Mouse (Mus musculus) myocyte (in vitro differentiated cells): ENCODE results near the gene Cdc42se2. TPM values are rescaled to one million over a fixed set of nuclear protein-coding genes. Genes with fewer than 3 reads are reported as not detected.

ENCODE experiments used
- H3K27me3 ChIP-seq: one replicate; pipeline ENCODE4 v1.6.1; 2011; ENCODE audit not compliant: control insufficient read depth, insufficient read depth, insufficient read length
- H3K36me3 ChIP-seq: one replicate; pipeline ENCODE4 v1.6.1; 2011; ENCODE audit not compliant: control insufficient read depth, insufficient read depth
- H3K4me2 ChIP-seq: one replicate; pipeline ENCODE4 v1.6.1; 2011; ENCODE audit warnings: low read depth, control low read depth
- H3K4me3 ChIP-seq: one replicate; pipeline ENCODE4 v1.5.1; 2011; ENCODE audit warnings: mild to moderate bottlenecking, control low read depth, moderate library complexity
- H3K79me2 ChIP-seq: one replicate; pipeline ENCODE4 v1.6.1; 2011; ENCODE audit not compliant: control insufficient read depth, insufficient read depth
- H3ac ChIP-seq: one replicate; pipeline ENCODE4 v1.6.1; 2011; ENCODE audit not compliant: control insufficient read depth, insufficient read length
- CEBPB ChIP-seq: IDR thresholded peaks from 2 replicates; pipeline ENCODE4 v1.6.1; 2011; ENCODE audit warnings: mild to moderate bottlenecking, moderate library complexity; ENCODE audit not compliant: poor library complexity, insufficient read depth, severe bottlenecking
- E2F4 ChIP-seq: IDR thresholded peaks from one replicate; pipeline ENCODE4 v1.6.1; 2011; ENCODE audit warnings: mild to moderate bottlenecking, control low read depth, moderate library complexity; ENCODE audit not compliant: insufficient read depth
- MAX ChIP-seq: IDR thresholded peaks from one replicate; pipeline ENCODE4 v1.6.1; 2011; ENCODE audit warnings: low read depth, mild to moderate bottlenecking, control low read depth
- MYOD1 ChIP-seq, 3 experiments: IDR thresholded peaks; one replicate each; pipeline ENCODE4 v1.6.1; 2011; ENCODE audit warnings: control low read depth in 2 of 3, low read depth in 2 of 3, mild to moderate bottlenecking in 2 of 3, moderate library complexity in 1 of 3; ENCODE audit not compliant: insufficient read length in 2 of 3, control insufficient read depth in 1 of 3
- MYOG ChIP-seq, 3 experiments: IDR thresholded peaks; one replicate each; pipeline ENCODE4 v1.6.1; 2011; ENCODE audit warnings: control low read depth in 2 of 3, low read depth in 2 of 3, mild to moderate bottlenecking in 2 of 3; ENCODE audit not compliant: insufficient read length in 2 of 3, control insufficient read depth in 1 of 3, insufficient read depth in 1 of 3
- POLR2A ChIP-seq: IDR thresholded peaks from one replicate; pipeline ENCODE4 v1.6.1; 2011; ENCODE audit warnings: low read depth, mild to moderate bottlenecking, control low read depth, moderate library complexity; ENCODE audit not compliant: insufficient read length
- POLR2AphosphoS2 ChIP-seq: IDR thresholded peaks from one replicate; pipeline ENCODE4 v1.6.1; 2011; ENCODE audit warnings: low read depth, control low read depth; ENCODE audit not compliant: insufficient read length
- REST ChIP-seq: IDR thresholded peaks from one replicate; pipeline ENCODE4 v1.6.1; 2011; ENCODE audit warnings: mild to moderate bottlenecking, control low read depth, moderate library complexity; ENCODE audit not compliant: insufficient read depth, insufficient read length
- SRF ChIP-seq: IDR thresholded peaks from one replicate; pipeline ENCODE4 v1.6.1; 2011; ENCODE audit warnings: low read depth; ENCODE audit not compliant: control insufficient read depth, insufficient read length
- TCF12 ChIP-seq: IDR thresholded peaks from one replicate; pipeline ENCODE4 v1.6.1; 2011; ENCODE audit warnings: mild to moderate bottlenecking, control low read depth; ENCODE audit not compliant: poor library complexity, insufficient read depth, severe bottlenecking
- TCF3 ChIP-seq: IDR thresholded peaks from one replicate; pipeline ENCODE4 v1.6.1; 2011; ENCODE audit warnings: low read depth, control low read depth; ENCODE audit not compliant: insufficient read length
- USF1 ChIP-seq: IDR thresholded peaks from one replicate; pipeline ENCODE4 v1.6.1; 2011; ENCODE audit warnings: low read depth, mild to moderate bottlenecking, control low read depth, moderate library complexity
- polyA plus RNA-seq: library from polyadenylated mRNA; unstranded; fragments of >200 nt; fragmentation: generic; extraction: Trizol; gene quantifications from one replicate; pipeline ENCODE4 v1.2.1, GENCODE M21; 2012; ENCODE audit warnings: missing spikeins

Gene Cdc42se2
- polyA plus RNA-seq, 1 experiment: 51.0 TPM

DNA sequence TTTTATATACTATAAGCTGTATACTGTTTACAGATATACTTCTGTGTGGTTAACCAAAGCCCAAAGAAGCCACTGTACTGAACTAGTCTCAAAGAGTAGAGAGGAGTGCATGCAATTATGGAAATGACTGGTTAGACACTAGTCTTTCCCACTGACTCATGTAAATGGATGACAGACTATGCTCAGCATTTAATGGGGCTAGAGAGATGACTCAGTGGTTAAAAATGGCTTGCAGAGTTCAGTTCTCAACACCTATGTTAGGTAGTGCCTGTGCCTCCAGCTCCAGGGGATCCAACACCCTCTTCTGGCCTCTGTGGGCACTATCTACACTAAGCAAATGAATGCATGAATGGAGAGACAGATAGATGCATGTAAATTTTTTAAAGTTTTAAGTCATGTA, 38.6 kb downstream of the Cdc42se2 start:
- H3K36me3 ChIP-seq: peaks cover 11% of the 10 kb centered on the region
- H3K27me3 ChIP-seq: no peaks in the 10 kb centered on the region
- H3ac ChIP-seq: no peak overlapping the region
- TF ChIP-seq TCF12 (no peak), MAX (no peak)
- H3K4me3 ChIP-seq: no peak overlapping the region
- no peak overlapping the region for H3K4me2 ChIP-seq
- peaks cover 5% of the 10 kb centered on the region for H3K79me2 ChIP-seq

DNA sequence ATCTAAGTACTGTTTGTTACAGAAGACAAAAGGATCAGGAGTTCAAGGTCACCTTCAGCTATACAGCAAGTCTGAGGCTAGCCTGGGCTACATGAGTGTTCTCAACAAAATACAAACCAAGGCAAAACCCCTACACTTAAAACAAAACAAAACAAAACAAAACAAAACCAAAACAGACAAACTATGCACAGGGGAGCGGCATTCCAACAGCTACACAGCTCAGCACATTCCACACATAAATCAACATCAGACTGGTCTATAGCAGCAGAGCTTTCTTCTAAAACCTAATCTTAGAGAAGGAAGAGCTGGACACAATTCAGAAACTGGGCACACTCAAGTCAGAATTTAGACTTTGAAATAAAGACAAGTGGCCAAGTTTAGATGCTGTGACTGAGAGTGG, 43.2 kb downstream of the Cdc42se2 start:
- H3K27me3 ChIP-seq: no peaks in the 10 kb centered on the region
- TF ChIP-seq POLR2AphosphoS2 (no peak), MAX (no peak), TCF12 (no peak), POLR2A (no peak), SRF (no peak)
- no peak overlapping the region for H3K4me3 ChIP-seq
- peaks cover 5% of the 10 kb centered on the region for H3K79me2 ChIP-seq
- H3ac ChIP-seq: no peak overlapping the region
- no peak overlapping the region for H3K4me2 ChIP-seq
- H3K36me3 ChIP-seq: peaks cover 17% of the 10 kb centered on the region

DNA sequence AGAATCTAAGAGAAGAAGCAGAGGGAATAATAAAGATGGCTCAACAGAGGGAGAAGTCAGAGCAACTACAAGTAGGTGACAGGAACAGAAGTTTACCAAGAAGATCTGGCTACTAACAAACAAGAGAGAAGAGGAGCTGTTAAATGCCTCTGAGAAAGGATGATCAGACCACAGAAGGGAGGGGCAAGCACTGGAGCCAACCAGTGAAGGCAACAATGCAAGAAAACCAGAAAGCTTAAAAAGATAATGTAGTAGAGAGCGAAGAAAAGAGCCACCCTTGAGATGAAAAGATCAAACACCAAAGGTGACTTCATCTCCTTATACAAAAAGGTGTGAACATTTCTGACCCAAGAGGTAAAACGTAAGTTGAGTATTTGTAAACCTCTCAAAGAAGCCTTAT, 46.1 kb downstream of the Cdc42se2 start:
- H3K4me2 ChIP-seq: no peak overlapping the region

DNA sequence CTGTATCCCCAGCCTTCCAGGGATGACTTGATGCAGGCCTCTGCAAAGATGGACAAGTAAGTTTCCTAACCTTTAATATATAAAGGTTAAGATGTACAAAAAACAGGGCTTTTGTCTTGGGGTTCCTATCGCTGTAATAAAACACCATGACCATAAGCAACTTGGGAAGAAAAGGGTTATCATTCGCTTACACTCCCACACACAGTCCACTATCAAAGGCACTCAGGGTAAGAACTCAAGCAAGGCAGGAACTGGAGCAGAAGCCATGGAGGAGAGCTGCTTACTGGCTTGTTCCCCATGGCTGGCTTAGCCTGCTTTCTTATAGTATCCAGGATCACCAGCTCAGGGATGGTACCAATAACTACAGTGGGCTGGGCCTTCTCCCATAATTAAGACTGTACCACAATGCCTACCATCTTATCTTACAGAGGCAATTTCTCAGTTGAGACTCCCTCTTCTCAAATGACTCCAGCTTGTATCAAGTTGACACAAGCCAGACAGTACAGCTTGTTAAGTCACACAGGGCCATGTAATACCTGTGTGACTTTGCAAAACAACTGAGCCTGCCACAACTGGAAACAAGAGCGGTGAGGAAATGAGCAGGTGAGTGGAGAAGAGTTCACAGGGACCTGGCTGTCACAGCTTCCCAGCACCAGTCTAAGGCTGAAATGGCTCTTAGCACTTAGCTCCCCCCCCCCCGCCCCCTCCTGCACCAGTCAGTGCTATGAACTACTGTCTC, 48.3 kb downstream of the Cdc42se2 start:
- peaks cover 27% of the 10 kb centered on the region for H3K36me3 ChIP-seq
- no peaks in the 10 kb centered on the region for H3K79me2 ChIP-seq
- no peak for TF ChIP-seq TCF3
- TF ChIP-seq MYOG (IDR thresholded peaks at IDR 0.05; ENCODE audit: control insufficient read depth in 1 of 3, insufficient read depth in 1 of 3, insufficient read length in 2 of 3, low read depth in 2 of 3): no peak
- no peak for TF ChIP-seq TCF12
- no peak for TF ChIP-seq MYOD1 (IDR thresholded peaks at IDR 0.05; ENCODE audit: control insufficient read depth in 1 of 3, insufficient read length in 2 of 3, low read depth in 2 of 3)
- TF ChIP-seq E2F4: no peak
- TF ChIP-seq MAX: no peak
- TF ChIP-seq CEBPB: no peak
- no peak for TF ChIP-seq SRF

More for the DNA sequence above, 46.1 kb downstream of the Cdc42se2 start:
- Histone ChIP-seq H3K4me3 (no peak overlapping the region), H3K27me3 (no peaks in the 10 kb centered on the region), H3K36me3 (peaks cover 17% of the 10 kb centered on the region), H3K79me2 (no peaks in the 10 kb centered on the region), H3ac (no peak overlapping the region)
- TF ChIP-seq MYOG (IDR thresholded peaks at IDR 0.05; ENCODE audit: control insufficient read depth in 1 of 3, insufficient read depth in 1 of 3, insufficient read length in 2 of 3, low read depth in 2 of 3) (no peak), E2F4 (no peak), CEBPB (no peak), POLR2AphosphoS2 (no peak), SRF (no peak), TCF3 (no peak), MAX (no peak), USF1 (no peak), REST (no peak), MYOD1 (IDR thresholded peaks at IDR 0.05; ENCODE audit: control insufficient read depth in 1 of 3, insufficient read length in 2 of 3, low read depth in 2 of 3) (no peak), POLR2A (no peak)

DNA sequence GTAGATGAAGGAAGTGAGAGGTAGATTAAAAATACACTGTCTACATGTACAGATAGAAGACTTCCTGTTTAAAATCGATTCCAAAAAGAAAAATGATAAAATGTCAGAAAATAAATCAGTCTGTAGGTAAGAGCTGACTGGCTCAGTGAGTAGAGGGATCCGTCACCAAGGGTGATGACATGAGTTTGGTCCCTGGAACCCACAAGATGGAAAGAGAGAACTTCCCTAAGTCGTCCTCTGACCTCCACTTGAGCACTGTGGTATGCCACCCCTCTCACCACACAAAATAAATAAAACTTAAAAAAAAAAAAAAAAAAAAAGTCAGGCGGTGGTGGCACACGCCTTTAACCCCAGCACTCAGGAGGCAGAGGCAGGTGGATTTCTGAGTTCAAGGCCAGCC, 50.6 kb downstream of the Cdc42se2 start:
- Histone ChIP-seq H3K4me2 (no peak overlapping the region), H3K4me3 (no peak overlapping the region), H3K79me2 (no peaks in the 10 kb centered on the region), H3ac (no peak overlapping the region), H3K36me3 (peaks cover 27% of the 10 kb centered on the region), H3K27me3 (no peaks in the 10 kb centered on the region)
- TF ChIP-seq TCF3 (no peak), USF1 (no peak), MYOD1 (IDR thresholded peaks at IDR 0.05; ENCODE audit: control insufficient read depth in 1 of 3, insufficient read length in 2 of 3, low read depth in 2 of 3) (no peak)

More for the DNA sequence above, 48.3 kb downstream of the Cdc42se2 start:
- Histone ChIP-seq H3K4me3 (no peak overlapping the region), H3ac (no peak overlapping the region), H3K27me3 (no peaks in the 10 kb centered on the region), H3K4me2 (no peak overlapping the region)
